Mouse (Mus musculus) cerebellum, postnatal 4 days (tissue): Measurements from ENCODE around the gene Kcnj8.

Source experiments
- DNase-seq, 2 experiments: peaks; one replicate each; pipeline ENCODE4 v3.0.0; 2022; ENCODE audit warnings: low spot score in 2 of 2, mixed read lengths in 1 of 2

Kcnj8 gene

DNA sequence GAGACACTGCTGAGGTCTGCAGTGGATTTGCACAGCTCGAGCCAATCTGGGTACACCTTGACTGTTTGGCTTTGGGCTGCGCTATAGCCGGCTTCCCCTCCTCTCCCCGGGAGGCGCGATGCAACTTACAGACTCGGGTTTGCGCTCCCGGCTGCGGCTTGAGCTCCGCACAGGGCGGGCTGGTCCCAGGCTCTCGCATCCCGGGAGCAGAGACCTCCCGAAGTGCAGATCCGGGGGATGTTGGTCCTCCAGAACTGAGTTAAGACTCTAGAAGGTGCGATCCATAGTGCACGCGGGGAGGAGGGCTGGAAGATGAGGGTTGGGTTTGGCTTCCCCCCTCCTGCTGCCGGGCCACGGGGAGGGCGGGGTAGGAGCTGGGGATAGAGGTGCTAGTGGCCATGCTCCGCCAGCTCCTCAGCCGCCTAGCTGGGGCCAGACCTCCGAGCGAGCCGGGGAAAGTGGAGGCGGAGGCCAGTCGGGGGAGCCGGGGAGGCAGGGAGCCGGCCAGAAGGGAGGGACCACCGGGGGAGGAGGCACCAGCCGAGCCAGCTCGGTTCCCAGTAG is at the start of gene Kcnj8:
TSS of gene Kcnj8 (minus strand) at position 560 of the 564 bp plus-strand sequence.
- peak; percentile 23 to 32 for DNase-seq

DNA sequence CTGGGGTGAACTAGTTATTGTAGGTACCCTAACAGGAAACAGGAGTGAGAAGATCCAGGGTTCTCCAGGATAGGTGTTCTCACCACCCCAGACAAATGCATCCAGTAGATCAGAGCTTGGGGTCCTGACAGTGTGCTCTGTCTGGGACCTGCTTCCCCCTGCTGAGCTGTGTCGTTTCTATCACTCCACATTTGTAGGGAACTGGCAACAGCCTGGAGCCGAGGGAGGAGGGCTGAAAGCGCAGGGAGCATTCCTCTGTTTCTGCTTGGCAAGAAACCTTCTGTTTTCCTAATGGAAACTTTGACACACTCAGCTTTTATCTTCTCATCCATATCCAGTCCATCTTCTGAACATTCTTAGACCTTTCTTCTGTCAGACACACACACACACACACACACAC is 45.2 kb upstream of the Kcnj8 start:
- no peak for DNase-seq

GRCm38 (mm10) chr6:142614324-142614723 is 42.9 kb upstream of the Kcnj8 start:
- no peak for DNase-seq

GRCm38 (mm10) chr6:142612366-142612765 is 41.0 kb upstream of the Kcnj8 start:
- no peak for DNase-seq

- no peak for DNase-seq
These were observed 38.3 kb upstream of the Kcnj8 start for GRCm38 (mm10) chr6:142609401-142610373.

- DNase-seq = no peak
These were observed 35.7 kb upstream of the Kcnj8 start for GRCm38 (mm10) chr6:142607080-142607479.

DNA sequence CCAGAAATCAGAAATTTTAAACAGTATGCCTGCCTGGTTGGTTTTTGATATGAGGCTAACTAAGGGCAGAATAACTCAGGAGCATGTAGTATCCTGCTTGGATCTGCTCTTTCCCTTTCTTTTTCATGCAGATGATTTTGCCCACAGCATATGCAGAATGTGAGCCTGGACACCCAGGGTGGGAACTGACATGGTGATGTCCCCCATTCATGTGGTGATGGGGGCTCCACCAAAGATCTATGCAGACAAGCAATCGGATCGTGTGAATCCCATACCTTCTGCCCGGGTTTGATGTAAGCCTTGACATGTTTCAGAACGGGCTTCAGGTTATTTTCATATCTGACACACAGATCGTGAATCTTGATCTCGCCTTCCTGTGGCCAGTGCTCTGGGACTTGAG is 31.4 kb upstream of the Kcnj8 start:
- no peak for DNase-seq

GRCm38 (mm10) chr6:142578831-142579230 is 7.4 kb upstream of the Kcnj8 start:
- DNase-seq = no peak

DNA sequence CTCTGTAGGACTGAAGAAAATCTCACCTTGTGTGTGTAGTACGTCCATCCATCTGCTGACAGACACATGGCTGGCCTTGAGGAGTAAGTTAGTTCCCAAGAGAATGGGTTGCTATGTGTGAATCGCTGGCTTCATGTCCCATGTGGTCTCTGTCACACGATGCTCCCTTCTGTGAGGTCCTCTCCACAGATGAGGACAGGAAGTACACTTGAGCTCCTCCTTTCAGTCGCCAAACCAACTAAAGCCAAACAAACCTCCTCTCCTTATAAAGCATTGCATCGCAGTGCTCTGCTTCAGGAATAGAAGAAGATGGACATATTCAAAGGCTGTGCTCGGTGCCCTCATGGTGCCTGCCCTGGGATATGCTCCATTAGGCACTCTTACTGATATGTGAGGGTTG is 6.4 kb upstream of the Kcnj8 start:
- DNase-seq = no peak

DNA sequence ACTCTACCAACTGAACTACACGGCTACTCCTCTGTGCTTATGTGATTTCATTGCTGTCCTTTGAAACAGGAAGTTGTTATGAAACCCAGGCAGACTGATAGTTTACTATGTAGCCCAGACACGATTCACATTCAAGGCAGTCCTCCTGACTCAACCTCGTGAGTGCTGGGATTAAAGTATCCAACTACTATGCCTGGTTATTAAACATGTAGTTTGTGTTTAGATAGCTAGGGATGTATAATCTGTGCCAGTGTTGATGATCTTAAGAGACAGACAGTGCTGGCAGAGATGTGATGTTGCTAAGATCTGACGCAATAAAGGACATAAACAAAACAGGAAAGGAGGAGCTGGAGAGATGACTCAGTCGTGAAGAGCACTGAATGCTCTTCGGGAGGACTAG is 1.5 kb upstream of the Kcnj8 start:
- DNase-seq = no peak

DNA sequence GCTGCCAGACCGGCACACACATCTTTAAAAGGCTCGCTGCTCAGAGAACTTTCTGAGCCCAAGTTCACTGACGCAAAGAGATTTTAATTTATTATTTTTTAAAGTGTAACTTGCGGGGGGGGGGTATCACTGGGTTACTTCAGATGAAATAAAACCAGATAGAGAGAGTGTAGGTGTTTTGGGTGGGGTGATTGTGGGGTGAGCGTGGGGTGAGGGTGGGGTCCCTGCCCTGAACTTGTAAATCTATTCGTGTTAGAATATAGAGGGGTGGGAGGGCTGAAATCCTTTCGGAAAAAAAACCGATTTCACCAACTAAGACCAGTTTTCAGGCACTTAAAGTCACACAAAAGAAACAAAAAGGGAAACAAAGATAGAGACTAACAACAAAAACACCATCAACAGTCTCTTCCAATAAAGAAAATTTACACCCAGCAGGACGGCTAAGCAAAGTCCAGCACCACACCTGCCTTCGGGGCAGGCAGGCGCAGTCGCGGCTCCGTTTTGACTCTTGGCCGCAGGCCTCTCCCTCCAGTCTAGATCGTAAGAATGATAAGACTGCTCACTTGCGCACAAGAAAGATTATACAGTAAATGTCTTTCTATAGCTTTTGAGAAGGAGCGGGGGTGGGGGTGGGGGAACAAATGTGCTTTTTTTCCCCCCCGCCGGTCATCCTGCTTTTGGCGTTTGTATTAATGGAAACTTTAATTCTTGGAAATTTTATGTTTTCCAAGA is 381 bp upstream of the Kcnj8 start:
- no peak for DNase-seq

- DNase-seq = peak in 1 of 2 experiments; percentile 6
These were observed 1.2 kb downstream of the Kcnj8 start for GRCm38 (mm10) chr6:142570046-142570770.

- DNase-seq = no peak
These were observed 2.6 kb downstream of the Kcnj8 start for GRCm38 (mm10) chr6:142568713-142569357.

DNA sequence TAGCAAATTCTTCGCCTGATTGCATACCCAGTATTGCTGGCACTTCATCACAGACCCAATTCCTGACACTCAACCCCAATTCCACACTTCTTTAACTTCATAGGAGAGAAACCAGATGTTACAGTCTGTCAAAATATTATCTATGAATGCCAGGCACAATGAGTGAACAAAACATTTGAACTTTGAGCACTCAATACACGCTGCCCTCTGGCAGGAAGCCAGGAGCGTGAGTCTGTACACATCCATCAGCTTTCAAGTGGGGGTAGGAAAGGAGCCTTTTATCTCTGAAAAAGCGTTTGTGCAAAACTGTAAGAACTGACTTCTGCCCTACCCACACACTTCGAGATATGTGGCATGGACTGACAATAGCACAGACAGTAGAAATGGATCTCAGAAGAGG is 4.0 kb downstream of the Kcnj8 start:
- DNase-seq = no peak

DNA sequence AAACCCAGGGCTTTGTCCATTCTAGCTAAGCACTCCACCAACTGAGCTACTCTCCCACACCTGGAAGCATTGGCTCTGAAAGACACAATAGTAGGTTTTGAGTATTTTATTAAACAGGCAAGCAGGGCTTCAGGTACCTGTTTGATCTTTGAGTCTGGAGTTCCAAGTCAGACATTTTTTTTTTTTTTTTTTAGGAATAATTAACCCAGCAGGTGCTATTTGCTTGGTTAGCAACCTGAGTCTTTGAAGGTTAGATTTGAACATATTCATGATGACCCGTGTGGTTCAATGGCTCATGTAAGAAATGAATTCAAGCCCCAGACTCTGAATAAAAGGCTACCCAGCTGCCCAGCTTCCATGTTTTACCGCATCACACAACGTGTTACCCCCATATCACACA is 6.7 kb downstream of the Kcnj8 start:
- no peak for DNase-seq

- DNase-seq = no peak
These were observed 10.3 kb downstream of the Kcnj8 start for GRCm38 (mm10) chr6:142561151-142561550.

GRCm38 (mm10) chr6:142558772-142559679 is 12.4 kb downstream of the Kcnj8 start:
- no peak for DNase-seq

DNA sequence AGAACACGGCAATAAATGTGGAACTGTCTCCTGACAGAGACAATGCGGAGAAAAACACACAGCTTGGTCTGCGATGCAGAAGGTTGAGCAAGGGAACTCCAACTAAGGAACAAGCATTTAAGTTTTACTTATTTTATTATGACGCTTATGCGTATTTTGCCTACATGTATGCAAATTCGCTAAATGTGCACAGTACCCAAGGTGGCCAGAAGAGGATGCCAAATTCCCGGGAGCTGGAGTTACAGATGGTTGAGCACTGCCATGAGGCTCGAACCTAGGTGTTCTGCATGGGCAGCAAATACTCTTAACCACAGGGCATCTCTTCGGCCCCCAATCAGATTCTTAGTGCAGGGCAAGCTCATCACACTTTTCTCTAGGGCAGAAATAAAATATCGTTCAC is 13.3 kb downstream of the Kcnj8 start:
- no peak for DNase-seq

DNA sequence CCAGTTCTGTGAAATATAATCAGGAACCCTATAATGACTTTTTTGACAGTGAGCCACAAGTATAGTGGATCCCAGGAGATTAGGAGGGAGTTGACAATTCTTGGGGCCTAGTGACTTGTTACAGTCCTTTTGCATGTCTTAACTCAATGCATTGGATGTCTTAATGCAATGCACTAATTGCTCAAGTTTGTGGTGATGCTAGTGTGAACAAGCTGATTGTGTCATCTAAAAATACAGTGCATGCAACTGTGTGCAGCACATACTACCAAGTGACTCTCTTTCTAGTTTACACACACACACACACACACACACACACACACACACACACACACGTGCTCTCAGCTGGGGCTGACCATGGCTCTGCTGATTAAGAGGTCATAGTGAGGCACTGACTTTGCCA is 15.4 kb downstream of the Kcnj8 start:
- DNase-seq = no peak

- peak in 1 of 2 experiments; percentile 16 for DNase-seq
These were observed 19.9 kb downstream of the Kcnj8 start for GRCm38 (mm10) chr6:142551482-142551881.
